In genomic region chr2:152830021-152830921, GRCm38 (mm10) we compare ENCODE assay signal across 8 mouse cellular contexts. TPM values are rescaled to one million over a fixed set of nuclear protein-coding genes. Genes with fewer than 3 reads are reported as not detected.
DNase-seq lines count a peak whose midpoint lies in the region; ATAC-seq and TF ChIP-seq lines count a peak whose summit lies in the region.

No protein-coding gene starts in this region.

- H3K4me3 ChIP-seq in E14TG2a.4 (replicated peaks; ENCODE audit: low read length), result peak overlapping the region; percentile 95
- H3K4me3 ChIP-seq in forebrain, embryonic 11.5 days (ENCODE audit: low read depth, low read length), result peak overlapping the region; percentile 74
- peak overlapping the region; percentile 85 for H3K4me3 ChIP-seq in heart, embryonic 16.5 days (ENCODE audit: low read length)
- H3K4me3 ChIP-seq in liver, embryonic 15.5 days (replicated peaks), result peak overlapping the region; percentile 72
- peak overlapping the region; percentile 61 for H3K4me3 ChIP-seq in neural tube, embryonic 11.5 days (ENCODE audit: low read depth, low read length)
- H3K4me3 ChIP-seq in stomach, embryonic 16.5 days (replicated peaks; ENCODE audit: low read length), result peak overlapping the region; percentile 72

- peaks cover 53% of the 10 kb centered on the region for H3K4me1 ChIP-seq in E14TG2a.4 (replicated peaks; ENCODE audit: low read depth, low read length)
- peaks cover 21% of the 10 kb centered on the region for H3K4me1 ChIP-seq in forebrain, embryonic 11.5 days (replicated peaks; ENCODE audit: control insufficient read depth, insufficient read depth, low read length)
- H3K4me1 ChIP-seq in heart, embryonic 16.5 days (ENCODE audit: control insufficient read depth, insufficient read depth, low read length), result peaks cover 40% of the 10 kb centered on the region
- peaks cover 69% of the 10 kb centered on the region for H3K4me1 ChIP-seq in liver, embryonic 15.5 days (replicated peaks)
- peaks cover 21% of the 10 kb centered on the region for H3K4me1 ChIP-seq in neural tube, embryonic 11.5 days (ENCODE audit: control insufficient read depth, insufficient read depth, low read length)
- peaks cover 30% of the 10 kb centered on the region for H3K4me1 ChIP-seq in stomach, embryonic 16.5 days (ENCODE audit: control insufficient read depth, insufficient read depth, low read length)

- peaks cover 37% of the 10 kb centered on the region for H3K36me3 ChIP-seq in E14TG2a.4 (ENCODE audit: insufficient read depth, low read length)
- no peaks in the 10 kb centered on the region; the same call in 1 of the 2 replicates for H3K36me3 ChIP-seq in forebrain, embryonic 11.5 days (ENCODE audit: control insufficient read depth, insufficient read depth, low read length)
- H3K36me3 ChIP-seq in heart, embryonic 16.5 days (ENCODE audit: control insufficient read depth, insufficient read depth), result 0 out of 2 replicates have a peak, but pooled peaks cover under 1% of the 10 kb centered on the region
- peaks cover 45% of the 10 kb centered on the region for H3K36me3 ChIP-seq in liver, embryonic 15.5 days (replicated peaks)
- no peaks in the 10 kb centered on the region for H3K36me3 ChIP-seq in neural tube, embryonic 11.5 days (ENCODE audit: control insufficient read depth, insufficient read depth, low read length)
- H3K36me3 ChIP-seq in stomach, embryonic 16.5 days (ENCODE audit: control insufficient read depth, insufficient read depth, low read length), result no peaks in the 10 kb centered on the region

- WGBS in forebrain, embryonic 11.5 days, result 2% methylated on average over 31 of the region's 31 CpGs
- 2% methylated on average over 31 of the region's 31 CpGs for WGBS in heart, embryonic 16.5 days
- WGBS in liver, embryonic 15.5 days (ENCODE audit: insufficient replicate concordance), result 1% methylated on average over 31 of the region's 31 CpGs
- 3% methylated on average over 31 of the region's 31 CpGs for WGBS in neural tube, embryonic 11.5 days
- 1% methylated on average over 31 of the region's 31 CpGs for WGBS in stomach, embryonic 16.5 days

- peak; percentile 81 for ATAC-seq in forebrain, embryonic 11.5 days (replicated peaks; ENCODE audit: low FRiP score)
- ATAC-seq in heart, embryonic 16.5 days (replicated peaks; ENCODE audit: extremely low read depth, insufficient read depth, low FRiP score), result peak; percentile 86
- peak; percentile 70 for ATAC-seq in liver, embryonic 15.5 days (ENCODE audit: insufficient read depth)
- peak; percentile 82 for ATAC-seq in neural tube, embryonic 11.5 days (ENCODE audit: insufficient read depth, low FRiP score, low TSS enrichment)
- peak; percentile 84 for ATAC-seq in stomach, embryonic 16.5 days (ENCODE audit: insufficient read depth, low FRiP score)

- TF ChIP-seq CTCF in E14TG2a.4 (conservative IDR thresholded peaks at IDR 0.05; ENCODE audit: low read length), result peak; percentile 55

- DNase-seq in c-Kit-positive CD71-positive TER-119-negative erythroid progenitor cells, embryonic 14.5 days (ENCODE audit: low read depth), result peak; percentile 73
- DNase-seq in forebrain, embryonic 11.5 days (ENCODE audit: low spot score), result peak; percentile 89
- peak; percentile 95 to 98 for DNase-seq in kidney, postnatal 25 days
- DNase-seq in neural tube, embryonic 11.5 days (ENCODE audit: low spot score), result peak; percentile 86

- no peaks in the 10 kb centered on the region for H3K9me3 ChIP-seq in E14TG2a.4 (ENCODE audit: low read length)
- no peaks in the 10 kb centered on the region for H3K9me3 ChIP-seq in forebrain, embryonic 11.5 days (ENCODE audit: control insufficient read depth, low read length)
- no peaks in the 10 kb centered on the region for H3K9me3 ChIP-seq in heart, embryonic 16.5 days (replicated peaks; ENCODE audit: control insufficient read depth, low read length)
- H3K9me3 ChIP-seq in liver, embryonic 15.5 days (replicated peaks), result no peaks in the 10 kb centered on the region
- no peaks in the 10 kb centered on the region for H3K9me3 ChIP-seq in neural tube, embryonic 11.5 days (ENCODE audit: control insufficient read depth, low read length)
- H3K9me3 ChIP-seq in stomach, embryonic 16.5 days (replicated peaks; ENCODE audit: control insufficient read depth, low read length), result no peaks in the 10 kb centered on the region

- peak overlapping the region; percentile 95 for H3K27ac ChIP-seq in forebrain, embryonic 11.5 days (ENCODE audit: low read depth, low read length)
- H3K27ac ChIP-seq in heart, embryonic 16.5 days (ENCODE audit: low read length), result peak overlapping the region; percentile 99
- peak overlapping the region; percentile 91 for H3K27ac ChIP-seq in liver, embryonic 15.5 days (replicated peaks)
- H3K27ac ChIP-seq in neural tube, embryonic 11.5 days (ENCODE audit: low read depth, low read length), result peak overlapping the region; percentile 94
- H3K27ac ChIP-seq in stomach, embryonic 16.5 days (ENCODE audit: low read length), result peak overlapping the region; percentile 97

- H3K4me2 ChIP-seq in forebrain, embryonic 11.5 days (ENCODE audit: low read depth, low read length, severe bottlenecking), result peak overlapping the region; percentile 73
- H3K4me2 ChIP-seq in heart, embryonic 16.5 days (ENCODE audit: low read depth, low read length), result peak overlapping the region; percentile 71
- peak overlapping the region; percentile 81 for H3K4me2 ChIP-seq in liver, embryonic 15.5 days
- H3K4me2 ChIP-seq in neural tube, embryonic 11.5 days (ENCODE audit: low read depth), result peak overlapping the region; percentile 67
- peak overlapping the region; percentile 67 for H3K4me2 ChIP-seq in stomach, embryonic 16.5 days (ENCODE audit: low read depth, low read length)

- H3K9ac ChIP-seq in forebrain, embryonic 11.5 days (ENCODE audit: low read length), result peak overlapping the region; percentile 97
- H3K9ac ChIP-seq in heart, embryonic 16.5 days (ENCODE audit: low read length), result peak overlapping the region; percentile 94
- peak overlapping the region; percentile 85 for H3K9ac ChIP-seq in liver, embryonic 15.5 days
- peak overlapping the region; percentile 91 for H3K9ac ChIP-seq in neural tube, embryonic 11.5 days (ENCODE audit: low read length)
- peak overlapping the region; percentile 93 for H3K9ac ChIP-seq in stomach, embryonic 16.5 days (ENCODE audit: low read length)

- no peaks in the 10 kb centered on the region for H3K27me3 ChIP-seq in E14TG2a.4 (ENCODE audit: insufficient read depth, low read length)
- no peaks in the 10 kb centered on the region for H3K27me3 ChIP-seq in forebrain, embryonic 11.5 days (ENCODE audit: control insufficient read depth, insufficient read depth, low read length)
- H3K27me3 ChIP-seq in heart, embryonic 16.5 days (ENCODE audit: control insufficient read depth, insufficient read depth, low read length), result no peaks in the 10 kb centered on the region
- no peaks in the 10 kb centered on the region for H3K27me3 ChIP-seq in liver, embryonic 15.5 days
- H3K27me3 ChIP-seq in neural tube, embryonic 11.5 days (ENCODE audit: control insufficient read depth, insufficient read depth, low read length), result no peaks in the 10 kb centered on the region
- no peaks in the 10 kb centered on the region for H3K27me3 ChIP-seq in stomach, embryonic 16.5 days (ENCODE audit: control insufficient read depth, insufficient read depth, low read length)

RNA-seq across cellular contexts. Expression of gene Bcl2l1, which starts 1.3 kb away (rescaled TPM):
- 135 and 140 TPM in 2 replicates for polyA plus RNA-seq in forebrain, embryonic 11.5 days (2014; fragmentation: Nextera tagmentation; extraction: Ambion mirVana)
- polyA plus RNA-seq in heart, embryonic 16.5 days (2015; fragmentation: Nextera tagmentation; extraction: Ambion mirVana), result 70.5 and 74.3 TPM in 2 replicates
- polyA plus RNA-seq in liver, embryonic 15.5 days (2015; fragmentation: Nextera tagmentation; extraction: Ambion mirVana), result 209 and 237 TPM in 2 replicates
- 125 and 132 TPM in 2 replicates for polyA plus RNA-seq in neural tube, embryonic 11.5 days (2014; fragmentation: Nextera tagmentation; extraction: Ambion mirVana)
- 78.1 and 88.8 TPM in 2 replicates for polyA plus RNA-seq in stomach, embryonic 16.5 days (2015; fragmentation: Nextera tagmentation; extraction: Ambion mirVana)

RNA-seq across cellular contexts. Expression of gene Tpx2, which starts 17.5 kb away (rescaled TPM):
- polyA plus RNA-seq in forebrain, embryonic 11.5 days (2014; fragmentation: Nextera tagmentation; extraction: Ambion mirVana), result 168 and 185 TPM in 2 replicates
- polyA plus RNA-seq in heart, embryonic 16.5 days (2015; fragmentation: Nextera tagmentation; extraction: Ambion mirVana), result 45.4 and 55.1 TPM in 2 replicates
- 52.8 and 59.4 TPM in 2 replicates for polyA plus RNA-seq in liver, embryonic 15.5 days (2015; fragmentation: Nextera tagmentation; extraction: Ambion mirVana)
- 141 and 147 TPM in 2 replicates for polyA plus RNA-seq in neural tube, embryonic 11.5 days (2014; fragmentation: Nextera tagmentation; extraction: Ambion mirVana)
- 59.8 and 60.6 TPM in 2 replicates for polyA plus RNA-seq in stomach, embryonic 16.5 days (2015; fragmentation: Nextera tagmentation; extraction: Ambion mirVana)

Comparison
In these comparisons a context has a peak if more than half of its experiments do, and no peak if none do; other contexts are left out.
1. Peak in every context shown above with its lines: DNase-seq, ATAC-seq, H3K4me3 ChIP-seq and H3K27ac ChIP-seq.